Mouse (Mus musculus) heart, postnatal 0 days (tissue): ENCODE results near the gene Tmbim7.

Experiments
- CTCF ChIP-seq: IDR thresholded peaks from 2 replicates; pipeline ENCODE4 v1.5.1; 2016; ENCODE audit warnings: antibody characterized with exemption, control low read depth, low read depth
- EP300 ChIP-seq: IDR thresholded peaks from 2 replicates; pipeline ENCODE4 v1.6.1; 2016; ENCODE audit warnings: antibody characterized with exemption, low read depth

- TF ChIP-seq EP300 = no peak
- TF ChIP-seq CTCF = no peak
Observed at GRCm38 (mm10) chr5:3702180-3702579, 51.2 kb downstream of the Tmbim7 start.
